Mouse (Mus musculus) frontal cortex, adult (tissue): ENCODE data around the gene Ptn.
A peak's percentile ranks its signal among the peaks of the same experiment; 100 is the strongest.
"Not testable (repeated sequence)": the region's sequence is repeated elsewhere in the genome, so short reads cannot be mapped to it uniquely, and the experiment has no call there.

Experiments
- ATAC-seq: cut with Nextera tagmentation; 2 replicates; pipeline ENCODE4 v1.9.2; 2017; ENCODE audit warnings: mild to moderate bottlenecking, moderate library complexity, mixed read lengths; ENCODE audit not compliant: low TSS enrichment

Gene Ptn

DNA sequence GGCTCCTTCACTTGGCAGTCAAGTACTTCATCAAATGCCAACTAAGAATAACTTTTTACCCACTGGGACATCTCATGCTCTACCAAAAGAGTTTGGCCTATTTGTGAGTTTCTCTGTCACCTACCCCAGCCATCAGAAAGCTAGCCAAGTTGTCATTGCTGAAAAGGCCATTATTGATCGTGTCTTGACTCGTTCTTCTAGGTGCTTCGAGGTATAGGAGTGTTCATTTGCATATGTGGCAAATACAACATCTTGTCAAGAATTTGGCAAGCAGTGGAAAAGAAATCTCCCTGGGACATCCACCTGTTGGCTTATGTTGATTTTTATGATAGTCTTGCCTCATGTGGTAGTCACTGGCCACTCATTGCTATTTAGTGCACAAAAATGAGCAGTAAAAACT is 43.1 kb downstream of the Ptn start:
- ATAC-seq, result no peak

DNA sequence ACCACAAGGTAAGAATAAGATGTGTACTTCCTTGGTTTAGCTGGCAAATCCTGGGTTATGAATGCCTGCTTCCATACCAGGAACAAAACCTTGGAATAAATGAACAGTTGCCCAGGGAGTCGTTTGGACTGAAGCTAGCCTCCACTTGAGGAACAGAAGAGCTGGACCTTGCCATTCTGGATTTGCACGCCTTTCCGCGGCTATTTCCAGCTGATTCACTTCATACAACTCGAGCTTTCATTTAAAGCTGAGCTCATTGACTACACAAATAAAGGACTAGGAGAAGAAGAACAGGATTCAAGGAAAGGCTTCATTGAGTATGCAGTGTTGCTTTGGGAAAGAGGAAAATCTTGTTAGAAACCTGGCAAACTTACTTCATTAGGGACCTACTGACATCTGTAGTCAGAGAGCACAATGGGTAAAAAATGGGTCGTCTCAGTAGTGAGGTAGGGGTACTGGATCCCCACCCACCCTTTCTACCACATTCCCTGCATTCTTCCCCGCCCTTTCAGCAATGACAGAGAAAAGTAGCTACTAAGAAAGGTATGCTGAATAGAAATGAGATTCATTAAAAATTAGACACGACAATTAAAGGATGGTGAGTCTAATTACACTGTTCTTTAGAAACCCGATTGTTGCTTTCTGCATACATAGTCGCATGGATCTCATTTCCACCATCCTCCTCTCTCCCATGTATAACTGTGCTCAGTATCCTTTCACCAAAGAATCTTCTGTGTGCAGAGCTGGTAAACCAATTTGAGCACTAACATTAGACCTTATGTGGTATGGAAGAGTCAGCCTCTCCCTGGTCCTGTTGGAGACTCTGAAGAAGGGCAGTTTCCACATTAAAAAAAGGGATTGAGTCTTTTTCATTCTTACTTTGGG is 54.8 kb downstream of the Ptn start:
- peak; percentile 53 for ATAC-seq

DNA sequence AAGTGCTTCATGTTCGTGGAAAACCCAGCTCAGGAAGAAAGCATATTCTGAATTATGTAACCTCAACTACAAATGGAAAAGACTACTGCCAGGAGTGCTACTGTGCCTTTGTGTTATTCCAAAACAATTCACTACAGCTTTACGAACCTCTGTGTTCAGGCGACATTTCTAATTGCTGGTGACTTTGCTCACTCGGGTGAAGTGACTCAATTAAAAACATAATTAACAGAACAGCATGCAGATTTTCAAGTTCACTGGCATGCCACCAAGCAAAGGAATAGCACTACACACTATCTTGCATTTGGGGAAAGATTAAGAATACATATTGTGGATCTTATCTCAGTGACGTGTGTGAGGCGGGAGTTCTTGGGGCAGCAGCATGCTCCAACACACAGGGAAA is 57.1 kb downstream of the Ptn start:
- peak; percentile 64 for ATAC-seq

DNA sequence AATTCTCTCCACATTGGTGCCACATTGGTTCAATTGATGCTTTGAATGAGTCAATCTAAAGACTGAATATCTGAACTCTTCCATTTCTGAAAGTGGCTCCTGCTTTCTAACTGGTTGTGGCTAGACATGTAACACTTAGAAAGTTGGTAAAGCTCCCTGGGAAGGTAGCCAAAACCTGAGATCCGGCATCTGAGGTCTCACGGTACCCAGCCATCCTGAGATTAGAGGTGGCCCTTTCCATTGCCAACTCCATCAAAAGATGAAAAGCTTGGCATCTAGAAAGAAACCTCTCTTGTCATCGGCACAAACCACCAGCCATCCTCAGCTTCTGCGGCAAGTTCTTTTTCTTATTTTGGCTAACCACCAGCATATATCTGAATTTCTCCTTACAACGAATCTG is 70.2 kb downstream of the Ptn start:
- ATAC-seq, result no peak

DNA sequence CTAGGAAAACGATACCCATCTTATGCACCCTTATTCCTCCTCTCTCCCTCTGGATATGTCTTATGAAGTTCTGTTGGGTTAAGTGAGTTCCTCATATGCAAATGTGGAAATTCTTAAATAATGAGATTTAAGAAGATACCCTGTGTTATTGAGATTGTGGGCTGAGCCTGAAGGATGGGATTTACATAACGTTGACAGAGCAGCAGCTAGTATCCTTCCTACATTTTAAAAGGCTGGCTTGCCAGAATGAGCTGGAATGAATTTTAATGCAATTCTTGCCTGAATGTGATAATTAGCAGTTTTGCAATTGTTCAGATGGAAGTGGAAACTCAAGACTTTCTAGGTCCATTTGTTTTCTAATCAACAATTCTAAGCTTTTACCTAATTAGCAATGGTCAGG is 73.3 kb downstream of the Ptn start:
- ATAC-seq, result peak; percentile 92

DNA sequence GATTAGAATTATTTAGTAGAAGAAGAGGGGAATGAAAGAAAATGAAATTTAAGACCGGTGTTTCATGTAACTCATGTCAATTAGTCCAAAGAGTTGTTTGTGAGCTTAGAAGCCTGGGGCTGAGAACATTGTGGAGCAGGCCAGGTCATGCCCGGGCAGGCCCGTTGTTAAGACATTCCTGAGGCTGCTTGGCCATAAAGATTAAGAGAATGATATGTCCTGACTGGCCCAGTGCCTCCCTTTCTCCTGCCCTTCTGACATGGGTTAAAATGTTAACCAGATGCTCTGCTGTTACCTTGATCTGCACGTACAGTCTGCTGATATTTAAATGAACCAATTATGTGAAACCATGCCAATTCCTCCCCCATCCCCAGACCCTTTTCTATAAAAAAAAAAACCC is 74.4 kb downstream of the Ptn start:
- not testable (repeated sequence) for ATAC-seq

DNA sequence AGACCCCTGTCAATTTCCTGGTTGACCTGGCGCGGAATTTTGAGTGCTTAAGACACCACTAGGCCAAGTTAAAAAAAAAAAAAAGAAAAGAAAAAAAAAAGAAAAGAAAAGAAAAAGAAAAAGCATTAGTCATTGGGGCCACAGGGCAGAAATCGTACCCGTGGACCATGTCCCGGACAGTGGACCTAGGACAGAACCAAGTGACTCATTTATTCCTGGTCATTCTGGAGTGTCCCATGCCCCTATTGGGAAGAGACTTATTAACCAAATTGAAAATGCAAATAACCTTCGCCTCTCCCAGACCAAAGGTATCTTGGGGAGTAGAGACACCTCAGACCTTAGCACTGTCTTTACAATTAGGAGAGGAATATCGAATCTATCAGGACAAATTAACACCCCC is 80.2 kb downstream of the Ptn start:
- not testable (repeated sequence) for ATAC-seq

DNA sequence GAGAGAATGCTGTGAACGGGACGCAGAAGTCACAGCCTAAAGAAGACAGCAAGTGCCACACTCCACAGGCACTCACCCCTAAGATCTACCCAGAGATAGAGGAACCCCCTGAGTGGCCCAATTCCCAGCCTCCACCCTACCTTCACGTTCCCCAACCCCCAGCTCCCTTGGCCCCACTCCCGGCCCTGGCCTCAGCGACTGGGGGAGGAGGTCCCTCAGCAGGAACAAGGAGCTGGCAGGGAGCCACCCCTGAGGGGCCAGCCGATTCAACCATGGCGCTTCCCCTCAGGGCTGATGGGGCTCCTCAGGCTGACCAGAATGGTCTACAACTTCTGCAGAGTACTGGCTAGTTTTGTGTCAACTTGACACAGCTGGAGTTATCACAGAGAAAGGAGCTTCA is 81.9 kb downstream of the Ptn start:
- no peak for ATAC-seq

DNA sequence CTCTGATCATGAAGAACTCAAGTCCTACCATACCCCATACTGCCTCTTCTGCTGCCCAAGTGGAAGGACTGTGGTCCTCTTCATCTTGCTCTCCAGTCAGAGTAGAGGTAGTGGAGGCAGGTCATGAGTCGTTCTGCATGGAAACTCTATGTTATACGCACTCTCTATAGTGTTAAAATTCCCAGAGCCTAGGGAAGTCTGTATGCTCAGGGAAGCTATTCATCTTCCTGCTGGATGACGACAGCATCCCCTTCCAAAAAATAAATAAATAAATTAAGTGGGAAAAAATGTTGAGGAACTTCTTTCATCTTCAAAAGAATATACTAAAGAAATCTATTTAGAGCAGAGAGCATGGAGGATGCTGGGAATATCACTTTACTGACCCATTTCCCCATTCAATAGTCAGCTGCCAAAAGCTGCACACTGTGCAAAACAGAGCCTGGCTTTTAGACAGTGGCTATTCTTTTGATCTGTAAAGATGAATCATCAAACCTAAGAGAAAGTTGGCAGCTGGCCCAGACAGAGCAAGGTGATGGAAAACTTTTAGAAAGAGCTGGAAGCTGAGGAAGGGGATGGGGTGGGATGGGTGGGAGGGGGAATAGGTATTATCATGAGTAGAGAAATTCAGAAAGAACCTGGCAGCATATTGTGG is 84.4 kb downstream of the Ptn start:
- no peak for ATAC-seq

DNA sequence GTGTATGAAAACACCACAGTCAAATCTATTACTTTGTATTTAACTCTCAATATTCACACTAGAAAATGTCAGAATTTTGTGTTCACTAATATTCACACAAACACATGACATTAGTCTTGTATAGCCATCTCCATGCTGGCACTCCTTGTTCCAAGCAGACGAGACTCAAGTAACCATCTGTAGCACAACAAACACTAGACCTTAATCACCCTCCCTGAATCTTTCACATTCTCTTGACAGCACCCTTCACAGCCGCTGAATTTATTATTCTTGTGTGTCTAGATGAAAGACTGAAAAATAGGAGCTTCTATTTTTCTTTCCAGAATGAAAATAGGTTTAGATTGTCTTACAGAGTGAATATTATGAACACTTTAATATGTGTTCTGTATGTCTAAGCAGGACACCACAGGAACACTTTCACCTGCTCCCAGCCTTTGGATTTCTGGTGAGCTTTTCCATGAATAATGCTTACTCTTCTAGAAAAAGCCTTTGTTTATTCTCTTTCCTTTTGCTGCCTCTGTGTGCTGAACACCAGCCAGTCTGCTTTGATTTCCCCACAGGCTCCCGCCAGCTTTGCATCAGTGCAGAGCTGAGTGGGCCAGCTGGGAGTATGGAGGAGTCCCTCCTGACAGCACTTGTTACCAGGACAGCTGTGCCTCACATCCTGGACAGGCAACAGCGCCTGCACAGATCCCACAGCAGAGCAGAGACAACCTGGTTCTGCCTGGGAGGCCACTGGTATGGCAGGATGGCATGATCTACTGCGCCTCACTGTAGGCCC is 87.1 kb downstream of the Ptn start:
- peak; percentile 95 for ATAC-seq

DNA sequence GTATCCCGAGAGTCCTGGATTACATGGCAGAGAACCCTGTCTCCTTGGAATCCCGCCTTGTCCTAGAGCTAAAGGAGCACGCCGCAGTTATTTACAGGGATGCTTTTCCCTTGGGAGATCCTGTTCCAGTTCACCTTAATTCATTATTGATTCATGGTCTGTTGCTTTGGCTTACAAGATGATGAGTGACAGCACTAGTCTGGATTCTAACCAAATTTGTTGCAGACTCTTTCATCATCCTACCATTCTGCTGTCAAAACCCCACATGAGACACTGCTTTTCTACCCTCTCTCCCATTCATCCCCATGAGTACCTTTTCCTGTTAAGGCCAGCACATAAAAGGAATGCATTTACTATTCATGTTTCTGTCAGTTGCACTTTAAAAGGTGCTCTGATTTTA is 96.7 kb downstream of the Ptn start:
- ATAC-seq, result no peak

DNA sequence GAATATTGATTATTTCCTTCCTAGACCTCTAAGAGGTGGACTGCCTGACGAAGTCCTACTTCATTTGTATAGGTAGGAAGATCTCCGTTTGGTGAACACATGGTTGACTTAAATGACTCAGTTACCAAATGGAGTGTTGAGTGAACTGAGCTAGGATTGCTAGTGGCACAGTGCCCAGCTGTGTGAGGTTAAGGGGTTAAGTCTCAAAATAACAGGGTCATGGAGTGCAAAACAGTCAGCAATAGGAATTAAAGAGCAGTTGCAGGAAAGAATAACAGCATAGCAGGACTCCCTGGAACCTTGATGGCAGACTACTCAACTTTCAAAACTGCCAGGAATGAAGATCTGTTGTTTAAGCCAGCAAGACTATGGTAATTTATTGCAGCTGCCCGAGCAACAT is 114.5 kb downstream of the Ptn start:
- no peak for ATAC-seq

DNA sequence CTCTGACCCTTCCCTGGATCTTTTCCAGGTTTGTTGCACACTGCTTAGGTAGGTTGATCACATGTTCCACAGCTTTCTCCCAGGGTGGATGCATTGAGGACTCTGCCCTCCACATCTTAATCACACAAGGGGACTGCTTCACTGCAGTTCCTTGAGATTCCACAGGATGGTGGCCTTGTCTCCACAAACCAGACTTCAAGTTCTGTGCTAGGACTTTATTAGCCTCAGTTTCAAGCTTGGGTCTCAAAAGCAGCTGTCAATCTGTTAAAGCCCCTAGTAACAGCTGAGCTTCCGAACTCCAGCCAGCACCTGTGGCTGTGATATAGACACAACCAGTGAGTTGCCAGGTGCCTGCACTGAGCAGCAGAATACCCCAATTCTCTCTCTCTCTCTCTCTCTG is 118.5 kb downstream of the Ptn start:
- peak; percentile 99 for ATAC-seq

DNA sequence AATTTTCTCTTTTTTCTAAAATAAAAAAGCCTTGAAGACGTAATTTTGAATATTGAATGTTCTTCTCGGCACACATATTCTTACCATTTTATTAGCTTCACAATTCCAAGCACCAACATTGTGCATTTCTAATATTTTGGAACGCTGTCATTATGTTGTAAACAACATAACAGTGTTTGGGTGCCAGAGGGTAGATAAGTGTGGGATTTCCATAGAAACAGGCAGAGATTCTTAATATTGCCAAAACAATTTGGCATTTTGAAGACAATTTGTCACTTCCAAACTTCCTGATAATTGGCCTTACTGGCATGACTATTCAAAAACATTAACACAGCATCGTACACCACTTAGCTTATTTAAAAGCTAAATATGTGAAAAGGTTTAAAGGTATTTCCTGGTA is 119.1 kb downstream of the Ptn start:
- no peak for ATAC-seq

DNA sequence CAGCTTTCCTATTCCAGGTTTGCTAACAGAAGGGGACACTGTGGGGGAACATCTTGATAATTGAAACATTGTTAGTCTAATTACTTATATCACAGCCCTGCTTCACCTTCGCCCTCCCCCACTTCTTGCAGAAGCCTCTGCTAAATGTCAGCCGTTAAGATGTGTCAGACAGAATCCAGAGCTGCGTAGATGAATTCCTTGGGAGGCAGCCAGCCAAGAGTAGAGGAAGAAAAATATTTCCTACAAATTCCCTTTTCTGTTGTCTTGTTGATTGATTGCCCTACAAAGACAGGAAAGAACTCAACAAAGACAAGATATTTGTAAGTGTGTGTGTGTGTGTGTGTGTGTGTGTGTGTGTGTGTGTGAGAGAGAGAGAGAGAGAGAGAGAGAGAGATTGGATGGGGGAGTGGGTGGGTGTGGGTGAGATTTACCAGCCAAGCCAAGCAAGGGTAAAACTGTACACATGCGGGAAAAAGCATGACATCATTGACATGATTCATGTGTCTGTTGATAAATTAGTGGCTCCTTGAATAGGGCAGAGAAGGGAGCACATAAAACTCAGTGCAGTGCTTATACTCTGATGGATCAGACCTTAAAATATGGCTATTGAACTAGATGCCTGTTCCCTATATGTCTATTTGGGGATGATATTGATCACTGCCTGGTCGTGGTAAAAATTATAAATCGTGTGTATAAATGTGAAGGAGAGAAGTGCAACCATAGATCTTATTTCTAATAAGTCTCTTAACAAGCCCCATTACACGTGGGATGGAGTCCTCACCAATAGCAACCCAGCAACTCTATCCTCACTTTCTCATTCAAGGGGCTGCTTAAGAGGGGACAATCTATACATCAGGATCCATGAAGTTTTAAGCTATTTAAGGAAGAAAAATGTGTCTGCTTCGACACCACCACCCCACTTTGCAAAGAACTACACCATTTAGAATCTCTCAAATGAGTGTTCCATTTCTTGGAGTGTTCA is 133.0 kb downstream of the Ptn start:
- no peak for ATAC-seq

DNA sequence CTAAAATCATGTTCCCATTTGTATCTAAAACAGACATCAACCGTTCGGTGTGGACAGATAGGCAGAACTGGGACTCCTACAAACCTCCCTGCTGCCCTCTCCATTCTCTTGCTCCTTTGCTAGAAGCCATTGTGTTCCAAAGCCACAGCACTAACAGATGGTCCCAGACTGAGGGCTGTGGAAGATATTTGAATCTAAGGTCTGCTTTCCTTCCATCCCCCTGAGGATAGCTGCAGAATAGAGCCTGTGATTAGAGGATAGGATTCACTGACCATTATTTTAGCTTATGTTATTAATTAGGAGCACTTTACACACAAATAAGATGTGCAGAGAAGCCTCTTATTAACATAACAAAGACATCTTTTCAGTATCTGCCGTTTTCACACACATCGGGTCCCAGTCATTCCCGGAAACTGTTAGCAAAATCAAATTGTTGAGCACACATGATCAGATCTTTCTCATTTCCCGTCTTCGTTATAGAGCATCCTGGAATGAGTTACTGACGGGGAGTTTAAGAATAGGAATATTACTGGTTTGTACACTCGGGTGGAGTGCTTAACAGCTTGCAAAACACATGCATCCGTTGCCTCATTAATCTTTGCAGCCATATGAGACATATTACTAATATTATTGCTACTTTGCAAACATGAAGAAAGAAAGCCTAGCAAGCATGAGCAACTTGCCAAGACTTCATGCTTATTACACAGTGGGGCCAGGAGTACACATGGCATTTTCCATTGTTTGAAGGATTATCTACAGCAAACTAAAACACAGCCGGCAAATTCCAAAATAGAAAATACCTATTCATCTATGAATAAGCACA is 137.4 kb downstream of the Ptn start:
- no peak for ATAC-seq

DNA sequence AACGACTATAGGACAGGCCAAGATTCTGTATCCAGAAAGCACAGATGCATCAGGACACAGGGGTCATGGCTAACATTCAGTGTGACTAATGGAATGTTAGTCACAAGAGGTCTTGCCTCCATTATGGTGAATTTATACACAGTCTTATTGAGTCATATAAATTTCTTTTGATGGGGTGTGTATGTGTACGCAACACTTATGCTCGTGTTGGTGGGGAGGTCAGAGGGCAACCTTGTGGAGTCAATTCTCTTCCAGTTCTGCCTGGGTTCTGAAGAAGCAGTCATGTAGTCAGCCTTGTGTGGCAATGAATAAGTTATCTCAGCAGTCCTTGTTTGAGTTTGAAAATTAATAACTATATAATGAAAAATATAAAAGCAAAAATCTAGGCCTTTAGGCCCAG is 138.7 kb downstream of the Ptn start:
- ATAC-seq, result no peak
